Mouse (Mus musculus) spleen, adult 10 weeks (tissue): Measurements from ENCODE around the gene Sun5. TPM values are rescaled to one million over a fixed set of nuclear protein-coding genes. Genes with fewer than 3 reads are reported as not detected.

Experiments used
- polyA plus RNA-seq: library from polyadenylated mRNA; stranded (reverse); fragments of 350-450 nt; fragmentation: Illumina TruSeq; extraction: RNeasy Lipid Tissue Mini Kit (QIAGEN cat#74804); gene quantifications from one replicate; pipeline ENCODE4 v1.2.3, GENCODE M21; 2015; ENCODE audit warnings: low replicate concordance; ENCODE audit not compliant: insufficient read depth

Sun5 gene
- polyA plus RNA-seq, result not detected

GRCm38 (mm10) chr2:153870984-153871383 lies at the start of gene Sun5:
Gene Sun5, minus strand, starts transcription at chr2:153871084.

GRCm38 (mm10) chr2:153917930-153918329 lies 47.0 kb upstream of the Sun5 start, which contains the start of gene Bpifb3:
Gene Bpifb3, plus strand, starts transcription at chr2:153918230.

GRCm38 (mm10) chr2:153900088-153900487 lies 29.2 kb upstream of the Sun5 start, which contains the start of gene Bpifb6:
Gene Bpifb6, plus strand, starts transcription at chr2:153900388.

GRCm38 (mm10) chr2:153874745-153875144 lies 3.9 kb upstream of the Sun5 start, which contains the start of gene Bpifb2:
Gene Bpifb2, plus strand, starts transcription at chr2:153875045.

Other genes starting within 250 kb of the Sun5 start
- 34.1 TPM for gene Commd7, start 238.3 kb downstream of the Sun5 start, polyA plus RNA-seq
- 5.4 TPM for gene Dnmt3b, start 221.6 kb downstream of the Sun5 start, polyA plus RNA-seq
- not detected for gene Dnmt3c, start 174.4 kb downstream of the Sun5 start, polyA plus RNA-seq
- gene Mapre1, start 129.8 kb downstream of the Sun5 start, polyA plus RNA-seq, result 181 TPM
- 0.17 TPM for gene Efcab8, start 91.2 kb downstream of the Sun5 start, polyA plus RNA-seq
- not detected for gene Bpifb2, start 4.0 kb upstream of the Sun5 start, polyA plus RNA-seq
- gene Bpifb6, start 29.3 kb upstream of the Sun5 start, polyA plus RNA-seq, result not detected
- not detected for gene Bpifb3, start 47.1 kb upstream of the Sun5 start, polyA plus RNA-seq
- not detected for gene Bpifb4, start 67.1 kb upstream of the Sun5 start, polyA plus RNA-seq
- not detected for gene Bpifa6, start 103.9 kb upstream of the Sun5 start, polyA plus RNA-seq
- gene Bpifa2, start 137.2 kb upstream of the Sun5 start, polyA plus RNA-seq, result not detected